Mouse (Mus musculus) heart, postnatal 0 days (tissue): ENCODE measurements around the gene Lrwd1. TPM values are rescaled to one million over a fixed set of nuclear protein-coding genes. Genes with fewer than 3 reads are reported as not detected.

Source experiments
- ATAC-seq: fragments of 200-750 bp; cut with Nextera tagmentation; 2 replicates; pipeline ENCODE4 v1.8.0; 2017; ENCODE audit warnings: low read depth, moderate number of reproducible peaks, moderate library complexity; ENCODE audit not compliant: insufficient read depth
- DNase-seq: peaks from one replicate; pipeline ENCODE4 v3.0.0-alpha.2; 2016; ENCODE audit warnings: low spot score
- H3K27ac ChIP-seq: fragments of 300-500 bp; sonication (generic); 2 replicates; pipeline ENCODE4 v1.5.1; 2014; ENCODE audit warnings: low read depth, mild to moderate bottlenecking
- H3K27me3 ChIP-seq: fragments of 300-500 bp; sonication (generic); 2 replicates; pipeline ENCODE4 v1.6.1; 2014; ENCODE audit warnings: low read length, mixed read lengths; ENCODE audit not compliant: control insufficient read depth, insufficient read depth
- H3K36me3 ChIP-seq: fragments of 300-500 bp; sonication (generic); replicated peaks from 2 replicates; pipeline ENCODE4 v1.6.1; 2014; ENCODE audit warnings: low read length, mixed read lengths; ENCODE audit not compliant: control insufficient read depth, insufficient read depth
- H3K4me1 ChIP-seq: fragments of 300-500 bp; sonication (generic); 2 replicates; pipeline ENCODE4 v1.6.1; 2014; ENCODE audit warnings: antibody characterized with exemption; ENCODE audit not compliant: control insufficient read depth, insufficient read depth
- H3K4me2 ChIP-seq: fragments of 300-500 bp; sonication (generic); 2 replicates; pipeline ENCODE4 v1.6.1; 2014; ENCODE audit warnings: low read depth, mild to moderate bottlenecking, low read length, moderate library complexity
- H3K4me3 ChIP-seq: fragments of 300-500 bp; sonication (generic); 2 replicates; pipeline ENCODE4 v1.5.1; 2014; ENCODE audit warnings: low read depth, low read length
- H3K9ac ChIP-seq: fragments of 300-500 bp; sonication (generic); replicated peaks from 2 replicates; pipeline ENCODE4 v1.6.1; 2014; ENCODE audit warnings: low read depth, low read length, mixed read lengths
- H3K9me3 ChIP-seq: fragments of 300-500 bp; sonication (generic); replicated peaks from 2 replicates; pipeline ENCODE4 v1.6.1; 2016; ENCODE audit warnings: low read length; ENCODE audit not compliant: control insufficient read depth
- CTCF ChIP-seq: IDR thresholded peaks from 2 replicates; pipeline ENCODE4 v1.5.1; 2016; ENCODE audit warnings: antibody characterized with exemption, control low read depth, low read depth
- EP300 ChIP-seq: IDR thresholded peaks from 2 replicates; pipeline ENCODE4 v1.6.1; 2016; ENCODE audit warnings: antibody characterized with exemption, low read depth
- WGBS: fragments of 180-500 bp; shearing (Covaris S2); extraction: QIAGEN DNeasy Blood & Tissue Kit; methylation state at CpG from one replicate; pipeline ENCODE4 v1.1.7; 2014; 5-methylcytosine and 5-hydroxymethylcytosine counted together
- polyA plus RNA-seq: library from polyadenylated mRNA; unstranded; fragments of >200 nt; fragmentation: Nextera tagmentation; extraction: Ambion mirVana; gene quantifications from 2 replicates; pipeline ENCODE4 v1.2.1, GENCODE M21; 2015
- total RNA-seq: library from RNA; depleted of rRNA; stranded (reverse); fragments of >200 nt; gene quantifications from 2 replicates; pipeline ENCODE4 v1.2.3, GENCODE M21; 2014; ENCODE audit warnings: low replicate concordance

Gene Lrwd1
- total and polyA plus RNA-seq, 2 experiments from 2014 or later: 10.0 to 20.9 TPM

- H3K4me1 ChIP-seq: no peaks in the 10 kb centered on the region
- no peak overlapping the region for H3K9ac ChIP-seq
- ATAC-seq (no peak), DNase-seq (no peak)
- no peak overlapping the region for H3K4me2 ChIP-seq
- no peak overlapping the region for H3K27ac ChIP-seq
- H3K9me3 ChIP-seq: no peaks in the 10 kb centered on the region
- TF ChIP-seq EP300 (no peak), CTCF (0 out of 2 replicates have a peak, but pooled peaks have one; percentile 11)
- H3K27me3 ChIP-seq: no peaks in the 10 kb centered on the region
- WGBS: 82% methylated on average over 6 of the region's 6 CpGs
- H3K36me3 ChIP-seq: peaks cover 40% of the 10 kb centered on the region
- H3K4me3 ChIP-seq: no peak overlapping the region
These were observed 7.4 kb upstream of the Lrwd1 start for GRCm38 (mm10) chr5:136143161-136143755.

DNA sequence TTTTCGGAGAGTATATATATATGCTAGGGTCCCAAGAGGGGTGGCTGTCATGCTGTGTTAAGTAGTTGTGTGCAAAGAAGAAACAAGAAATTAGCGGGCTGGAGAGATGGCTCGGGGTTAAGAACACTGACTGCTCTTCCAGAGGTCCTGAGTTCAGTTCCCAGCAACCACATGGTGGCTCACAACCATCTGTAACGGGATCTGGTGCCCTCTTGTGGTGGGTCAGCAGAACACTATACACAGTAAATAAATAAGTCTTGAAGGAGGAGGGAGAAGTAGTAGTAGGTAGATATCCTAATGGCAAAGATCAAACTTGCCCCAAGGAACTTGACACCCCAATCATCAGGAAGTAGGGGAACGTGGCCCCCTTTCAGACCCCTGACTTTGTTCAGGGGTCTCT, 6.9 kb upstream of the Lrwd1 start:
- no peak overlapping the region for H3K9ac ChIP-seq
- no peak overlapping the region for H3K4me3 ChIP-seq
- no peaks in the 10 kb centered on the region for H3K27me3 ChIP-seq
- no peak overlapping the region for H3K4me2 ChIP-seq
- H3K4me1 ChIP-seq: no peaks in the 10 kb centered on the region
- TF ChIP-seq EP300: no peak
- no peak for TF ChIP-seq CTCF
- H3K27ac ChIP-seq: no peak overlapping the region
- WGBS: 89% methylated on average over 5 of the region's 5 CpGs
- ATAC-seq (no peak), DNase-seq (no peak)
- no peaks in the 10 kb centered on the region for H3K9me3 ChIP-seq
- peaks cover 40% of the 10 kb centered on the region for H3K36me3 ChIP-seq

GRCm38 (mm10) chr5:136140057-136140482, 4.2 kb upstream of the Lrwd1 start:
- no peak for TF ChIP-seq CTCF
- TF ChIP-seq EP300: no peak
- Histone ChIP-seq H3K36me3 (peaks cover 40% of the 10 kb centered on the region), H3K9ac (no peak overlapping the region), H3K27ac (no peak overlapping the region), H3K4me3 (no peak overlapping the region), H3K4me2 (no peak overlapping the region), H3K27me3 (no peaks in the 10 kb centered on the region), H3K4me1 (no peaks in the 10 kb centered on the region; the same call in 1 of the 2 replicates), H3K9me3 (no peaks in the 10 kb centered on the region)
- no peak for DNase-seq
- 86% methylated on average over 10 of the region's 10 CpGs for WGBS
- ATAC-seq: no peak

- Histone ChIP-seq H3K27me3 (no peaks in the 10 kb centered on the region), H3K9me3 (no peaks in the 10 kb centered on the region), H3K9ac (no peak overlapping the region), H3K36me3 (peaks cover 40% of the 10 kb centered on the region), H3K4me2 (no peak overlapping the region), H3K27ac (no peak overlapping the region), H3K4me3 (no peak overlapping the region), H3K4me1 (no peaks in the 10 kb centered on the region; the same call in 1 of the 2 replicates)
- no peak for DNase-seq
- ATAC-seq: no peak
- no peak for TF ChIP-seq EP300
- TF ChIP-seq CTCF: no peak
- WGBS: 88% methylated on average over 13 of the region's 13 CpGs
These were observed 3.5 kb upstream of the Lrwd1 start for GRCm38 (mm10) chr5:136139393-136139792.

DNA sequence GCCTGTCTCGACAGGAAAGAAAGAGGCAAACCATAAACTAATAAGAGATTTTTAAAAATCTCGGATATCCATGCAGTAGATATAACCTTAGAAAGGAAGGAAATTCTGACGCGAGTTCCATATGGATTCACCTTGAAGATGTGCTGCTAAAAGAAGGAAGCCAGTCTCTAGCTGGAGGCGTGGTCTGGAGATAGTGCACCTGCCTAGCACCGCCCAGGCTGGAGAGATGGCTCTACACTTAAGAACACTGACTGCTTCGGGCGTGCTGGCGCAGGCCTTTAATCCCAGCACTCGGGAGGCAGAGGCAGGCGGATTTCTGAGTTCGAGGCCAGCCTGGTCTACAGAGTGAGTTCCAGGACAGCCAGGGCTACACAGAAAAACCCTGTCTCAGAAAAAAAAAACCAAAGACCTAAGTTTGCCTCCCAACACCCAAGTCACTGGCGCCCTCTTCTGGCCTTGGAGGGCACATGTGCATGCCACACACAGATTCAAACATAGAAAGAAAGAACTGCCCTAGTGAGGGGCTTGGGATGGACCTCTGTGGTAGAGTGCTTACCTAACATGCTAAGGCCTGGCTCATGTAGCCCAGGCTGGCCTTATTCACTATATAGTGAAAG, 1.9 kb upstream of the Lrwd1 start:
- no peak overlapping the region for H3K4me3 ChIP-seq
- no peak for DNase-seq
- WGBS: 73% methylated on average over 13 of the region's 13 CpGs
- no peaks in the 10 kb centered on the region; the same call in 1 of the 2 replicates for H3K4me1 ChIP-seq
- H3K36me3 ChIP-seq: peaks cover 40% of the 10 kb centered on the region
- no peak overlapping the region for H3K27ac ChIP-seq
- no peak overlapping the region for H3K9ac ChIP-seq
- H3K9me3 ChIP-seq: no peaks in the 10 kb centered on the region
- no peak for ATAC-seq
- H3K4me2 ChIP-seq: no peak overlapping the region
- H3K27me3 ChIP-seq: no peaks in the 10 kb centered on the region
- TF ChIP-seq CTCF (peak; percentile 51), EP300 (no peak)
